11 mouse cellular contexts compared by ENCODE assay signal in genomic region chr2:131401794-131402495, GRCm38 (mm10). TPM values are rescaled to one million over a fixed set of nuclear protein-coding genes. Genes with fewer than 3 reads are reported as not detected.
DNase-seq lines count a peak whose midpoint lies in the region; ATAC-seq lines count a peak whose summit lies in the region.
"Had no signal": no experiment of that assay in that cellular context is flagged by ENCODE, and none has a peak within 500 bp of the region (broad histone marks: within the 10 kb centered on the region; RNA-seq: fewer than 3 reads in every experiment).

No protein-coding gene starts in this region.

- H3K27me3 ChIP-seq in embryonic facial prominence, embryonic 14.5 days (replicated peaks; ENCODE audit: control insufficient read depth, insufficient read depth, low read length), result no peaks in the 10 kb centered on the region
- no peaks in the 10 kb centered on the region for H3K27me3 ChIP-seq in heart, embryonic 16.5 days (ENCODE audit: control insufficient read depth, insufficient read depth, low read length)

- 24% methylated on average over 8 of the region's 8 CpGs for WGBS in embryonic facial prominence, embryonic 14.5 days
- WGBS in heart, embryonic 16.5 days, result 38% methylated on average over 8 of the region's 8 CpGs

- peak overlapping the region; percentile 82 for H3K27ac ChIP-seq in embryonic facial prominence, embryonic 14.5 days (replicated peaks; ENCODE audit: low read depth, low read length)
- H3K27ac ChIP-seq in heart, embryonic 16.5 days (ENCODE audit: low read length), result peak overlapping the region; percentile 53
- H3K27ac ChIP-seq: hindbrain, postnatal 0 days had no signal

- H3K36me3 ChIP-seq in embryonic facial prominence, embryonic 14.5 days (ENCODE audit: control insufficient read depth, insufficient read depth, low read length), result no peaks in the 10 kb centered on the region
- H3K36me3 ChIP-seq in heart, embryonic 16.5 days (ENCODE audit: control insufficient read depth, insufficient read depth), result no peaks in the 10 kb centered on the region

- H3K4me1 ChIP-seq in embryonic facial prominence, embryonic 14.5 days (ENCODE audit: control insufficient read depth, insufficient read depth, low read length), result peaks cover 18% of the 10 kb centered on the region
- H3K4me1 ChIP-seq in heart, embryonic 16.5 days (ENCODE audit: control insufficient read depth, insufficient read depth, low read length), result no peaks in the 10 kb centered on the region

- ATAC-seq in embryonic facial prominence, embryonic 14.5 days (ENCODE audit: low read depth), result peak; percentile 87
- peak; percentile 86 for ATAC-seq in heart, embryonic 16.5 days (replicated peaks; ENCODE audit: extremely low read depth, insufficient read depth, low FRiP score)
- ATAC-seq in activated CD4-positive, CD25-positive, alpha-beta regulatory T cell, adult 4 months, result no peak
- ATAC-seq: hindbrain, postnatal 0 days had no signal

- H3K4me3 ChIP-seq in embryonic facial prominence, embryonic 14.5 days (ENCODE audit: low read depth, low read length), result no peak overlapping the region
- H3K4me3 ChIP-seq in heart, embryonic 16.5 days (ENCODE audit: low read length), result no peak overlapping the region

- H3K4me2 ChIP-seq in embryonic facial prominence, embryonic 14.5 days (ENCODE audit: low read depth, low read length), result peak overlapping the region; percentile 11; the same call in 1 of the 2 replicates
- H3K4me2 ChIP-seq in heart, embryonic 16.5 days (ENCODE audit: low read depth, low read length), result no peak overlapping the region

- H3K9ac ChIP-seq in embryonic facial prominence, embryonic 14.5 days (ENCODE audit: low read depth, low read length), result no peak overlapping the region
- H3K9ac ChIP-seq in heart, embryonic 16.5 days (ENCODE audit: low read length), result no peak overlapping the region

- no peaks in the 10 kb centered on the region for H3K9me3 ChIP-seq in embryonic facial prominence, embryonic 14.5 days (ENCODE audit: control insufficient read depth, low read length)
- no peaks in the 10 kb centered on the region for H3K9me3 ChIP-seq in heart, embryonic 16.5 days (replicated peaks; ENCODE audit: control insufficient read depth, low read length)

- peak; percentile 29 to 42 for DNase-seq in kidney, postnatal 4 days
- no peak for DNase-seq in kidney, postnatal 14 days
- DNase-seq in embryonic facial prominence, embryonic 14.5 days (ENCODE audit: low spot score), result peak; percentile 89
- peak; percentile 47 for DNase-seq in skeletal muscle tissue, adult 2 months (ENCODE audit: low read depth, low spot score)
- DNase-seq in retina, postnatal 1 day, result no peak
- DNase-seq in adrenal gland, postnatal 36 days, result no peak
- DNase-seq: lung, adult 2 months; thymus, postnatal 4 days had no signal

RNA-seq across cellular contexts. Expression of gene Rnf24, which starts 49.3 kb away (rescaled TPM):
- polyA plus RNA-seq in embryonic facial prominence, embryonic 14.5 days (2014; fragmentation: Nextera tagmentation; extraction: Ambion mirVana), result 6.2 and 6.9 TPM in 2 replicates
- 1.7 and 2.0 TPM in 2 replicates for polyA plus RNA-seq in heart, embryonic 16.5 days (2015; fragmentation: Nextera tagmentation; extraction: Ambion mirVana)
- polyA plus RNA-seq in activated CD4-positive, CD25-positive, alpha-beta regulatory T cell, adult 4 months (2017; shearing (Covaris generic)), result under 1 TPM; 0.47 to 0.94 TPM
- 1 to 10 TPM; 7.1 to 9.4 TPM for total RNA-seq in adrenal gland, postnatal 36 days (2021)

Comparison
In these comparisons a context has a peak if more than half of its experiments do, and no peak if none do; other contexts are left out.
1. DNase-seq: peak in kidney, postnatal 4 days (2 of 2), embryonic facial prominence, embryonic 14.5 days (single experiment) and skeletal muscle tissue, adult 2 months (single experiment); none in kidney, postnatal 14 days (single experiment), retina, postnatal 1 day (single experiment) and adrenal gland, postnatal 36 days (0 of 2).